Mouse (Mus musculus): ENCODE data around the gene Plaa. TPM values are rescaled to one million over a fixed set of nuclear protein-coding genes. Genes with fewer than 3 reads are reported as not detected.
A peak's percentile ranks its signal among the peaks of the same experiment; 100 is the strongest.

Plaa gene
- polyA plus RNA-seq, 1 experiment = 29.9 TPM

DNA sequence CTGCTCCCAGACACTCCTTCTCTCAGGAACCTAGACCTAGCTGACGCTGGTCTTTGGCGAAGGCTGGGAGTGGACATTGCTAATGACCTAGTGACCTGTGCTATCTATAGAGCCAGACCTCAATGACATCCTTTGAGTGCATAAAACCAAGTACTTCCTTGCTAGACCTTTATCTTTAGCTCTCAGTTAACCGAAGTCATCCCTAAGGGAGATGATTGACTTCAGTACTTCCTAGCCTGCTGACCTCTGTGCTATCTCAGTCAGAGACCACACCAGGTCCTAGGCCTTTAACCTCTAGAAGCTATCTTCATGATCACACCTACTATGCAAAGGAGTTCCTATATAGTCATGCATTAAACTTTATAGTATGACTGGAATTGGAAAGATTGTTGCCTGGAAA is 7.3 kb upstream of the Plaa start:
- Histone ChIP-seq H3K27me3 (ENCODE audit: control insufficient read depth, insufficient read depth, low read length) (no peaks in the 10 kb centered on the region), H3K4me1 (ENCODE audit: control insufficient read depth, insufficient read depth, low read length) (no peaks in the 10 kb centered on the region; the same call in 1 of the 2 replicates), H3K27ac (ENCODE audit: insufficient read depth, low read length) (no peak overlapping the region), H3K4me3 (replicated peaks; ENCODE audit: insufficient read depth, low read depth, low read length) (no peak overlapping the region)
- WGBS = 89% methylated on average over 3 of the region's 3 CpGs
- DNase-seq = no peak
- TF ChIP-seq POLR2A (IDR thresholded peaks at IDR 0.05; ENCODE audit: borderline replicate concordance, insufficient read depth, low read length) = no peak
- no peak for TF ChIP-seq CTCF (IDR thresholded peaks at IDR 0.05; ENCODE audit: borderline replicate concordance, insufficient read depth, low read depth, low read length)

DNA sequence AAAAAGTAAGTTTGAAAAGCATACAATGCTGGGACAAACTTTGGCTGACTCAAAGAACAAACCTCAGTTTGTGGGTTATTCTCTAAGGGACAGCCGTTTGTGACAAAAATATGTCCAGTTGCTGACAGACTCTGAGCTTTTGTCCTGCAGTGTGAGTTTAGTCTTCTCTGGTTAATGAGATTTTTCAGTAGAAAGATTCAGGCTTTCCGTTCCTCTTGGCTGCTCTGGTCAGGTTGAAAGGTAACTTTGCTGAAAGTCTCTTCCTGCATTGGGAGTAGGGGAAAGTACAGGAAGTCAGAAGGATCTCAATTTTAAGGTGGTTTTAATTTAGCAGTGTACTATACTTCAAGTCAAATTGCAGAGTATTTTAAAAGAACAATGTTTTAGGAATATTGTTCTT is 2.5 kb upstream of the Plaa start:
- WGBS = 90% methylated on average over 2 of the region's 2 CpGs
- Histone ChIP-seq H3K4me1 (ENCODE audit: control insufficient read depth, insufficient read depth, low read length) (peaks cover 5% of the 10 kb centered on the region; the same call in 1 of the 2 replicates), H3K27me3 (ENCODE audit: control insufficient read depth, insufficient read depth, low read length) (no peaks in the 10 kb centered on the region), H3K4me3 (replicated peaks; ENCODE audit: insufficient read depth, low read depth, low read length) (no peak overlapping the region), H3K27ac (ENCODE audit: insufficient read depth, low read length) (no peak overlapping the region)
- no peak for TF ChIP-seq POLR2A (IDR thresholded peaks at IDR 0.05; ENCODE audit: borderline replicate concordance, insufficient read depth, low read length)
- TF ChIP-seq CTCF (IDR thresholded peaks at IDR 0.05; ENCODE audit: borderline replicate concordance, insufficient read depth, low read depth, low read length) = no peak
- DNase-seq = no peak

DNA sequence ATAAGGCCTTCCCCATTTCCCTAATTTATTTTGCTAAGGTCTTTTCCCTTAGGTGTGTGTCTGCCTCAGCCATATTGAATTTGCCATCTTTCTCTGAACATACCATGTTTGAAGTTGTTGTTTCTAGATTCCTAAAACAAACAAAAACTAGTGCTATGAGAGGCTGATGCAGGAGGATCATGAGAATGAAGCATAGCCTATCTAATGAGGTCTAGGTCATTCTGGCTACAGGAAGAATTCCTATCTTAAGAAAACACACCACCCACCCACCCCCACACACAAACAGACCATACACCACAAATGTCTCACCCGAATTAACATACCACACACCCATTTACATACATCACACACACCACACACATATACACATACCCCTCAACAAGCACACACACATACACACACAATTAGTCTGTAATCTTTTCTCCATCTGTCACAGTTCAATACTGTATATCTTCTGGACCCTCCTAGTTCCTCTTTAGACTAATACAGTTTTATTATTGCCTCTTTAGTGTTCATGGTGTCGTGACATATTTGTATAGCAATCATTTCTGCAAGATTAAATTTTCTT is 1.5 kb upstream of the Plaa start:
- Histone ChIP-seq H3K4me1 (ENCODE audit: control insufficient read depth, insufficient read depth, low read length) (peaks cover 7% of the 10 kb centered on the region; the same call in 1 of the 2 replicates), H3K27me3 (ENCODE audit: control insufficient read depth, insufficient read depth, low read length) (no peaks in the 10 kb centered on the region), H3K4me3 (replicated peaks; ENCODE audit: insufficient read depth, low read depth, low read length) (no peak overlapping the region), H3K27ac (ENCODE audit: insufficient read depth, low read length) (no peak overlapping the region)
- DNase-seq = no peak
- 85% methylated on average over 2 of the region's 2 CpGs for WGBS
- TF ChIP-seq POLR2A (IDR thresholded peaks at IDR 0.05; ENCODE audit: borderline replicate concordance, insufficient read depth, low read length) (no peak), CTCF (IDR thresholded peaks at IDR 0.05; ENCODE audit: borderline replicate concordance, insufficient read depth, low read depth, low read length) (no peak)

DNA sequence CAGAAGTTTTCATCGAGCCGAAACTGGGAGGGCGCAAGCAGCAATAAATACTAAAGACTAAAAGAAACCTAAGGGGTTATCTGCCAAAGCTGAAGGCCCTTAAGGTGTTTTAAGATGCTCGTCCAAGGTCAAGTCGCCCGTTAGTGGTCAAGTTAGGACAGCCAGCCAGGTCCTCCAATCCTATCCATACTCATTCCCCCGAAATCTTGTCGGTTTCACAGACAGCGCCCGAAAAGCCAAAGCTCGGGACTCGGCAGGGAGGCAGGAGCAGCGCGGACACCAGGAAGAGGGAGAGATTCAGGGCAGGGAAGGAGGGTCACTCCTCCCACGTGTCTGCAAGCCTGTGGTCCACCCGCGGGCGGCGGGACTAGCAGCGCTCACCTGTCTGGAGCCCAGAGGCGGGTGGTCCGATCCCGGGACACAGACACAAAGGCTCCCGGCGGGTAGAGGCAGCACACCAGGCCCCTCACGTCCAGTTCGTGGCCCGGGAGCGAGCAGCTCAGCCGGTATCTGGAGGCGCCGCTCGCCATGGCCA is 481 bp downstream of the Plaa start:
- Histone ChIP-seq H3K27me3 (ENCODE audit: control insufficient read depth, insufficient read depth, low read length) (no peaks in the 10 kb centered on the region), H3K4me1 (ENCODE audit: control insufficient read depth, insufficient read depth, low read length) (peaks cover 7% of the 10 kb centered on the region; the same call in 1 of the 2 replicates), H3K27ac (ENCODE audit: insufficient read depth, low read length) (peak overlapping the region; percentile 35; the same call in 1 of the 2 replicates), H3K4me3 (replicated peaks; ENCODE audit: insufficient read depth, low read depth, low read length) (peak overlapping the region; percentile 81)
- no peak for DNase-seq
- under 1% methylated on average over 33 of the region's 33 CpGs for WGBS
- TF ChIP-seq POLR2A (IDR thresholded peaks at IDR 0.05; ENCODE audit: borderline replicate concordance, insufficient read depth, low read length) = no peak
- no peak for TF ChIP-seq CTCF (IDR thresholded peaks at IDR 0.05; ENCODE audit: borderline replicate concordance, insufficient read depth, low read depth, low read length)

DNA sequence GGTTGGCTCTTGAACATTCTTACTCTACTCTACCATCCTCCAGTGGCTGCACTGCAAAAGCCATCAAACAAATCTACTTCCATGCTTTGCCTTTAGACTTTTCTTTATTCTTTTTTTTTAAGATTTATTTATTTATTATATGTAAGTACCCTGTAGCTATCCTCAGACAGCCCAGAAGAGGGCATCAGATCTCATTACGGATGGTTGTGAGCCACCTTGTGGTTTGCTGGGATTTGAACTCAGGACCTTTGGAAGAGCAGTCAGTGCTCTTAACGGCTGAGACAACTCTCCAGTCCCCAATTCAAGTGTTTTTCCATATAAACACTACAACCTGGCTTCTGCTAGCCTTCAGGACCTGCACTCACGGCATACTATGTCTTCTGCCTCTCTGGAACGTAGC is 1.6 kb downstream of the Plaa start:
- 81% methylated on average over 4 of the region's 4 CpGs for WGBS
- no peak overlapping the region for H3K4me3 ChIP-seq (replicated peaks; ENCODE audit: insufficient read depth, low read depth, low read length)
- 0 out of 2 replicates have a peak overlapping the region, but pooled peaks have one; percentile 30 for H3K27ac ChIP-seq (ENCODE audit: insufficient read depth, low read length)
- DNase-seq = no peak
- TF ChIP-seq CTCF (IDR thresholded peaks at IDR 0.05; ENCODE audit: borderline replicate concordance, insufficient read depth, low read depth, low read length) = no peak
- no peak for TF ChIP-seq POLR2A (IDR thresholded peaks at IDR 0.05; ENCODE audit: borderline replicate concordance, insufficient read depth, low read length)
- H3K27me3 ChIP-seq (ENCODE audit: control insufficient read depth, insufficient read depth, low read length) = no peaks in the 10 kb centered on the region
- peaks cover 7% of the 10 kb centered on the region; the same call in 1 of the 2 replicates for H3K4me1 ChIP-seq (ENCODE audit: control insufficient read depth, insufficient read depth, low read length)

DNA sequence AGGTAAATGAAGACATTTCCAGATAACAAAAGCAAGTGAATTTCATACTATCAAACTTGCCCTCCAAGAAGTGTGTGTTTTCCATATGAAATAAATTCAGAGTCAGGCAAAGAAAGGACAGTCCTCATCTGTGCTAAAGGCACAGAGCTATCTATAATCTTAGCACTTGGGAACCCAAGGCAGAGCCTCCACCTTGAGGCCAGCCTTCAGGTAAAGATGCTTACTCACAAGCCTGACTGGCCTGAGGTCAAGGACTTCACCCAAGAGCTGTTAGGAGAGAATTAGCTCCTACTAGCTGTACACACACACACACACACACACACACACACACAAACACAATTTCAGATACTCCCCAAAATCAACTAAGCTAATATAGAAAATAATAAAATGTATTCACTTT is 10.3 kb downstream of the Plaa start:
- Histone ChIP-seq H3K27me3 (ENCODE audit: control insufficient read depth, insufficient read depth, low read length) (no peaks in the 10 kb centered on the region; the same call in 1 of the 2 replicates), H3K4me1 (ENCODE audit: control insufficient read depth, insufficient read depth, low read length) (no peaks in the 10 kb centered on the region), H3K4me3 (replicated peaks; ENCODE audit: insufficient read depth, low read depth, low read length) (no peak overlapping the region), H3K27ac (ENCODE audit: insufficient read depth, low read length) (no peak overlapping the region)
- no peak for DNase-seq
- no peak for TF ChIP-seq CTCF (IDR thresholded peaks at IDR 0.05; ENCODE audit: borderline replicate concordance, insufficient read depth, low read depth, low read length)
- TF ChIP-seq POLR2A (IDR thresholded peaks at IDR 0.05; ENCODE audit: borderline replicate concordance, insufficient read depth, low read length) = no peak

DNA sequence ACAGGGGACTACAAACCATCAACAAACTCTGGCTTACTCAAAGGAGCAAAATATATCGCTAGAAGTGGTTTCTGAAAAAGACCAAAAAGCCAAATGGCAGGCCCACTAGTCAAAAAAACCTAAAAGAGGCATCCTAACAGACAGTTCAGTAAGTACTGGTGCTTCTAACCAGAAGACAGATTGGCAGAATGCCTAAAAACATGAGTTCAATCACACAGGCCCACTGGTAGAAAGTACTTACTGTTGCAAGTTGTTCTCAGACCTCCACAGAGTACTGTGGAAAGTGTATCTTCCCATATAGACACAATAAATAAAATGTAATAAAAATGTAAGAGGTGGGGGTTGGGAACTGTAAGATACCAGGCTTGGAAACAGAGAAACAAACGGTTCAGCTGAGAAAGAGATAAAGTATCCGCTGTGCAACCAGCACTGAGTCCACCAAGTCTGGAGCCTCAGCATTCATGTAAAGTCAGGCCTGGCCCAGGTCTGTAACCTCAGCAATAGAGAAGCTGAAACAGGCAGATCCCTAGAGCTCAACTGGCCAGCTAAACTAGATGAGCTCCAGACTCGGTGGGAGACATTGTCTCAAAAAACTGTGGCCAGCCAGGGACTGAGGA is 11.2 kb downstream of the Plaa start:
- no peak for DNase-seq
- H3K27me3 ChIP-seq (ENCODE audit: control insufficient read depth, insufficient read depth, low read length) = no peaks in the 10 kb centered on the region; the same call in 1 of the 2 replicates
- TF ChIP-seq CTCF (IDR thresholded peaks at IDR 0.05; ENCODE audit: borderline replicate concordance, insufficient read depth, low read depth, low read length) = no peak
- TF ChIP-seq POLR2A (IDR thresholded peaks at IDR 0.05; ENCODE audit: borderline replicate concordance, insufficient read depth, low read length) = no peak
- H3K27ac ChIP-seq (ENCODE audit: insufficient read depth, low read length) = no peak overlapping the region
- whole genome bisulfite sequencing = 77% methylated on average over 4 of the region's 4 CpGs
- H3K4me3 ChIP-seq (replicated peaks; ENCODE audit: insufficient read depth, low read depth, low read length) = no peak overlapping the region
- H3K4me1 ChIP-seq (ENCODE audit: control insufficient read depth, insufficient read depth, low read length) = no peaks in the 10 kb centered on the region

DNA sequence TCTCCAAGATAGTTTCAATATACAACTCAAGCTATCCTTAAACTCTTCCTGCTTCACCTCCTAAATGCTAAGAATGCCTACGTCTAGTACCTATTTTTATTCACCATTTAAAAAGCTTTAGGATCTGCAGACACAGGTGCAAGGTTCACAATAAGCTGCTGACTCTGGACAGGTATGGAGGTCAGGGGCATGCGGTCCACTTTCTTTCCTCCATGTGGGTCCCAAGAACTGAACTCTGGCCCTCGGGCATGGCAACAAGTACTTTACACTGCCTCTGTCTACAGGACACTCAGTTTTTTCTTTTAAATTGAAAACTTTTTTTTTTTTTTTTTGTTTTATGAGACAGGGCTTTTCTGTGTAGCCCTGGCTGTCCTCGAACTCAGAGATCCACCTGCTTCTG is 30.4 kb downstream of the Plaa start:
- WGBS = 95% methylated on average over 4 of the region's 4 CpGs
- Histone ChIP-seq H3K4me3 (replicated peaks; ENCODE audit: insufficient read depth, low read depth, low read length) (no peak overlapping the region), H3K27me3 (ENCODE audit: control insufficient read depth, insufficient read depth, low read length) (no peaks in the 10 kb centered on the region), H3K27ac (ENCODE audit: insufficient read depth, low read length) (no peak overlapping the region), H3K4me1 (ENCODE audit: control insufficient read depth, insufficient read depth, low read length) (no peaks in the 10 kb centered on the region)
- DNase-seq = no peak
- TF ChIP-seq POLR2A (IDR thresholded peaks at IDR 0.05; ENCODE audit: borderline replicate concordance, insufficient read depth, low read length) = no peak
- TF ChIP-seq CTCF (IDR thresholded peaks at IDR 0.05; ENCODE audit: borderline replicate concordance, insufficient read depth, low read depth, low read length) = no peak

All from cerebellum, adult 2 months (tissue).